Mouse (Mus musculus) liver, embryonic 15.5 days (tissue): ENCODE data around the gene Smim26. TPM values are rescaled to one million over a fixed set of nuclear protein-coding genes. Genes with fewer than 3 reads are reported as not detected.

ENCODE experiments used
- ATAC-seq: fragments of 200-750 bp; cut with Nextera tagmentation; 2 replicates; pipeline ENCODE4 v1.8.0; 2017; ENCODE audit warnings: moderate number of reproducible peaks, mild to moderate bottlenecking, moderate library complexity; ENCODE audit not compliant: insufficient read depth
- H3K27ac ChIP-seq: fragments of 300-500 bp; sonication (generic); replicated peaks from 2 replicates; pipeline ENCODE4 v1.5.1; 2015; ENCODE audit warnings: mild to moderate bottlenecking, inconsistent platforms
- H3K27me3 ChIP-seq: fragments of 300-500 bp; sonication (generic); 2 replicates; pipeline ENCODE4 v1.6.1; 2015; ENCODE audit warnings: mild to moderate bottlenecking, inconsistent platforms
- H3K36me3 ChIP-seq: fragments of 300-500 bp; sonication (generic); replicated peaks from 2 replicates; pipeline ENCODE4 v1.6.1; 2015; ENCODE audit warnings: moderate library complexity, mild to moderate bottlenecking, inconsistent platforms
- H3K4me1 ChIP-seq: fragments of 300-500 bp; sonication (generic); replicated peaks from 2 replicates; pipeline ENCODE4 v1.6.1; 2015; ENCODE audit warnings: inconsistent platforms
- H3K4me2 ChIP-seq: fragments of 300-500 bp; sonication (generic); 2 replicates; pipeline ENCODE4 v1.6.1; 2015; ENCODE audit warnings: moderate library complexity, mild to moderate bottlenecking, inconsistent platforms
- H3K4me3 ChIP-seq: fragments of 300-500 bp; sonication (generic); replicated peaks from 2 replicates; pipeline ENCODE4 v1.5.1; 2015; ENCODE audit warnings: mild to moderate bottlenecking, inconsistent platforms
- H3K9ac ChIP-seq: fragments of 300-500 bp; sonication (generic); 2 replicates; pipeline ENCODE4 v1.6.1; 2015; ENCODE audit warnings: moderate library complexity, mild to moderate bottlenecking, inconsistent platforms
- H3K9me3 ChIP-seq: fragments of 300-500 bp; sonication (generic); replicated peaks from 2 replicates; pipeline ENCODE4 v1.6.1; 2016; ENCODE audit warnings: inconsistent platforms
- WGBS: fragments of 180-500 bp; shearing (Covaris S2); methylation state at CpG from one replicate; pipeline ENCODE4 v1.1.7; 2015; ENCODE audit warnings: mixed read lengths; ENCODE audit not compliant: insufficient replicate concordance; 5-methylcytosine and 5-hydroxymethylcytosine counted together
- polyA plus RNA-seq: library from polyadenylated mRNA; unstranded; fragments of >200 nt; fragmentation: Nextera tagmentation; extraction: Ambion mirVana; gene quantifications from 2 replicates; pipeline ENCODE4 v1.2.1, GENCODE M21; 2015

Smim26 gene
- polyA plus RNA-seq, 1 experiment from 2014 or later: 16.5 TPM

DNA sequence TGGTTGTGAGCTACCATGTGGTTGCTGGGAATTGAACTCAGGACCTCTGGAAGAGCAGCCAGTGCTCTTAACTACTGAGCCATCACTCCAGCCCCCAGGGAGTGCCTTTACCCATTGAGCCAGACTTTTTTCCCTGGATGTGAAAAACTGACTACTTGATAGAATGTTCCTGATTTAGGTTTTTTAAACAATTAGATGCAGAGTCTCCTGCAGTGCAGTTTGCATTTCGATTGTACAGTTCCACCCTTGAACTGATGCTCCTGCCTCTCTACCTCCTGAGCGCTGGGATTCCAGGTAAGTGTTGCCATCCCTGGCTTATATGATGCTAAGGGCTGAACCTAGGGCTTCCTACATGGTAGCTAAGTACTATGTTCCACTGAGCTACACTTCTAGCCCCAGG lies 4.2 kb downstream of the Smim26 start:
- Histone ChIP-seq H3K4me3 (no peak overlapping the region), H3K4me1 (peaks cover 27% of the 10 kb centered on the region), H3K9me3 (no peaks in the 10 kb centered on the region), H3K4me2 (no peak overlapping the region), H3K36me3 (no peaks in the 10 kb centered on the region), H3K27ac (no peak overlapping the region), H3K9ac (no peak overlapping the region), H3K27me3 (no peaks in the 10 kb centered on the region)
- WGBS: 53% methylated on average over 2 of the region's 2 CpGs
- ATAC-seq: no peak

DNA sequence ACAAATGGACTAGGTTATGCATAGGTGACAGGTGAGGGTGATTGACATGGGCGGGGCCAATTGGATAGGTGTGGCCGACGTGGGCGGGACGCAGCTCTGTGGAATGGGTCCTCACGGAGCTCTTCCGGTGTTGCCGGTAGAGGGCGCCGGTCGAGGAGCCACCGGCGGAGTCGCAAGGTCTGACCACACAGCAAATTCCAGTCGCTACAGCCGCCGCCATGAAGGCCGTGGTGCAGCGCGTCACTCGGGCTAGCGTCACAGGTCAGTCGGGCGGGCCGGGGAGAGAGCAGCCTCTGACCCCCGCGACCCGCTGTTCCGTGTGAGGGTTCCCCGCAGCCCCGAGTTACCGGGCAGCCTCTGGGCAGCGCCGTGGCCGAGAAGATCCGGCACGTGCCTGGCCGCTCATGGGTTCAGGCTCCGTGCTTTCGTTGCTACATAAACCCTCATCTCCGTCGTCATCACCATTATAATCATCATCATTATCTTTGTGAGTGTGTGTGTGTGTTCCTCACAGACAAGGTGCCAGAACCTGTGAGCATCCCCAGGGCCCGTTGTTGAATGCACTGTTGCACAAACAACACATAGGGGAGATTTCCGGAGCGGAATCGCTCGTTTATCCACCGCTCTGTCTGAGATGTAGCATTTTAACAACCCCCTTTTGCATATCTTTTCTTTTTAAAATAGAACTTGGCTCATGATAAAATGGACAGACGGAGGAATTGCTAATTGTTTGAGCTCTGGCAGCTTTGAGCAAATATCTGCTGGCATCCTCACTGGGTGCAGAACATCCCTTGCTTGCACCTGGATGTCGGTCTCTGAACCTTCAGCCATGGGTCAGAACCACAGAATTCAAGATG lies 6.2 kb downstream of the Smim26 start, which contains the start of gene Dtd1:
Gene Dtd1 (plus strand): TSS at position 67 of the 857 bp plus-strand sequence.
- WGBS: under 1% methylated on average over 50 of the region's 50 CpGs
- H3K4me2 ChIP-seq: peak within 1 kb of the TSS; percentile 89
- peak; percentile 94 for ATAC-seq
- H3K4me1 ChIP-seq: peaks cover 12% of the 10 kb centered on the region
- H3K27ac ChIP-seq: peak within 1 kb of the TSS; percentile 49; the same call in 1 of the 2 replicates
- no peaks in the 10 kb centered on the region for H3K27me3 ChIP-seq
- H3K4me3 ChIP-seq: peak within 1 kb of the TSS; percentile 73
- no peaks in the 10 kb centered on the region for H3K9me3 ChIP-seq
- peak within 1 kb of the TSS; percentile 77 for H3K9ac ChIP-seq
- no peaks in the 10 kb centered on the region for H3K36me3 ChIP-seq

DNA sequence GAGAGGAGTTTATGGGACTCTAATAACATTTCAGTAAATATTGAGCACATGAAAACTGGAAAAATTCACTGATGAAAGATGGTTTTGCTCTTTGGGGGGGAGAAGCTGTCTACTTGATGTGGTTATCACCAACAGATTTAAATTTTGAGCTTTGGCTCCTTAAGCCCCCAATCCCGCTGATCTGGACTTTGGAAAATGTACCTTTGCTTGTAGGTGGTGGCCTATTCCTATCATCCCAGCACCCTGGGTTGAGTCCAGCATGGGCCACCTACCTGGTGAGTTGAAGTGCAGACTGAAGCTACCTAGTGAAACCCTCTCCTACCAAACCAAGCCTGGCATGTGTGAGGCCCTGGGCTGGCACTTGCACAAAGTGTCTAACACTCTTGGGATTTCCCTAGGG lies 7.7 kb downstream of the Smim26 start:
- ATAC-seq: no peak
- H3K36me3 ChIP-seq: no peaks in the 10 kb centered on the region
- WGBS: 78% methylated on average over 1 of the region's 1 CpGs
- no peak overlapping the region for H3K27ac ChIP-seq
- no peak overlapping the region for H3K4me2 ChIP-seq
- no peak overlapping the region for H3K9ac ChIP-seq
- H3K9me3 ChIP-seq: no peaks in the 10 kb centered on the region
- H3K27me3 ChIP-seq: no peaks in the 10 kb centered on the region
- peaks cover 11% of the 10 kb centered on the region for H3K4me1 ChIP-seq
- no peak overlapping the region for H3K4me3 ChIP-seq

DNA sequence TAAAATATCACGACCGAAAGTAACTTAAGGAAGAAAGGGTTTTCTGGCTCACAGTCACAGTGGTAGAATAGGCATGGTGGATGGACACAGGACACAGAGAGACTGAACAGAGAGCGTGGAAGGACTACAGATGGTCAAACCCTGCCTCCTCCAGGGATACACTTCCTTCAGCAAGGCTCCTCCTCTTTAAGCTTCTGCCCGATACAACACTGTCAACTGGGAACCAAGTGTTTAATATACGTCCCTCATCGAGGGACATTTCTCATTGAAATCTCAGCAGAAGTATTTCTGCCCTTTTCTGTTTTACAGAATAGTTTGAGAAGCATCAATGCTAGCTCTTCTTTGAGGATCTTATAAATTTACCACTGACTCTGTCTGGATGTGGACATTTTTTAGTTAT lies 20.1 kb downstream of the Smim26 start:
- no peaks in the 10 kb centered on the region for H3K27me3 ChIP-seq
- no peak for ATAC-seq
- H3K36me3 ChIP-seq: no peaks in the 10 kb centered on the region
- H3K27ac ChIP-seq: no peak overlapping the region
- H3K4me2 ChIP-seq: no peak overlapping the region
- H3K4me1 ChIP-seq: peaks cover 7% of the 10 kb centered on the region; the same call in 1 of the 2 replicates
- WGBS: 82% methylated on average over 6 of the region's 6 CpGs
- H3K9ac ChIP-seq: no peak overlapping the region
- no peak overlapping the region for H3K4me3 ChIP-seq
- no peaks in the 10 kb centered on the region for H3K9me3 ChIP-seq

DNA sequence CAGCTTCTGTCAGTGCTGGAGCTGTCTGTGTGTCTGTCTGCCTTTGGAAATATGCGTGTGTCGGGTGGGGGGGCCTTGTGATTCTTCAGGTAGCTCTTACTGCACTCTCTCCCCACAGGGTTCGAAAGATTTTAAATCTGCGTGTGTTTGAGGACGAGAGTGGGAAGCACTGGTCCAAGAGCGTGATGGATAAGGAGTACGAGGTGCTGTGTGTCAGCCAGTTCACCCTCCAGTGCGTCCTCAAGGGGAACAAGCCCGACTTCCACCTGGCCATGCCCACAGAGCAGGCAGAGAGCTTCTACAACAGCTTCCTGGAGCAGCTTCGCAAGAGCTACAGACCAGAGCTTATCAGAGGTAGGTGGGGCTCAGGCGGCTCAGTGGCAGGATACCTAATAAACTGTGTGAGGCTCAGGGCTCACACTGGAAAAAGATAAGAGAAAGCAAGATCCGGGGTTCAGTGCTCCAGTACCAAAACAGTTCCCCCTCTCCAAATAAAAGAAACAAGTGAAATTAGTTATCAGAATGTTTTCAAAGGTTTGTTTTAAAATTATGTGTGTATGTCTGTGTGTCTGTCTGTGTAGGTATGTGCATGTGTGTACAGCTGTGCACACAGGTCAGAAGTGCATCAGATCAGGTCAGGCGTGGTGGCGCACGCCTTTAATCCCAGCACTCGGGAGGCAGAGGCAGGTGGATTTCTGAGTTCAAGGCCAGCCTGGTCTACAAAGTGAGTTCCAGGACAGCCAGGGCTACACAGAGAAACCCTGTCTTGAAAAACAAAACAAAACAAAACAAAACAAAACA lies 23.4 kb downstream of the Smim26 start:
- Histone ChIP-seq H3K9ac (no peak overlapping the region), H3K4me3 (no peak overlapping the region), H3K27ac (no peak overlapping the region), H3K4me2 (no peak overlapping the region), H3K4me1 (peaks cover 7% of the 10 kb centered on the region; the same call in 1 of the 2 replicates), H3K9me3 (no peaks in the 10 kb centered on the region), H3K27me3 (no peaks in the 10 kb centered on the region), H3K36me3 (no peaks in the 10 kb centered on the region)
- 50% methylated on average over 16 of the region's 16 CpGs for WGBS
- peak; percentile 15; the same call in 1 of the 2 replicates for ATAC-seq

DNA sequence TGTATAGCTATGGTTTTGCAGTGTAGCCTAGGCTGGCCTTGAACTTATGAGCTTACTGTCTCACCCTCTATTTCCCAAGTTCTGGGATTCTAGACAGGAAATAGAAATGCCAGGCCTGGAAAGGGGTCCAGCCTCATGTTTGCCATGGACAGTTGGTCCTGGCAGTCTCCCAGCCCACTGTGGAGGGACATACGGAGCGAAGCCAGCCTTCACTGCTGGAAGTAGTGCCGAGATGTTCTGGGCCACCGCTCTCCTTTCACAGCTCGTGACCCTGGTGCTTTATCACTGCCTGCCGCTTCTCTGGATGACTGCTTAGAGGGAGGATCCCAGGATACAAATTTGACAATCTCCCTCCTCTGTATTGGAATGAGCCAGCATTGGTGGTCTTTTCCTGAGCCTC lies 27.6 kb downstream of the Smim26 start:
- ATAC-seq: no peak
- no peak overlapping the region for H3K9ac ChIP-seq
- no peaks in the 10 kb centered on the region for H3K9me3 ChIP-seq
- H3K27me3 ChIP-seq: no peaks in the 10 kb centered on the region
- H3K36me3 ChIP-seq: no peaks in the 10 kb centered on the region
- no peak overlapping the region for H3K4me3 ChIP-seq
- H3K4me1 ChIP-seq: peaks cover 7% of the 10 kb centered on the region; the same call in 1 of the 2 replicates
- WGBS: 83% methylated on average over 6 of the region's 6 CpGs
- H3K27ac ChIP-seq: no peak overlapping the region
- no peak overlapping the region for H3K4me2 ChIP-seq

DNA sequence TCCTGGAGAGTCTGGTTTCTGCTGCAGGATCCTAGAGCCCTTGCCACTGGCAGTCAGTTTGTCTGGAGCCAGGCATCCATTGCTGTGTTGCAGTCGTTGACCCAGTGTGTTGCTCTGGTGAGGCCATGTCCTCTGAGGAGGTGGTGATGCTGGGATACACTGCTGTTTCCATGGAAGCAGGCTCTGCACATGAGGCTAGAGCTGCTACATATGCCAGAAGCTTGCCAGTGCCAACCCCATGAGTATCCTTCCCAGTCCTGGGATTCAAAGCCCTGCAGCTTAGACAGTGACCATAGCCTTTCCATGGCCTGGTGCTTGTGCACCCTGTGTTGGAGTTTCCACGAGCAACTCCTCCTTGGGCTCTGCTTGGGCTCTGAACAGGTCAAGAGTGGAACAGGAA lies 39.7 kb downstream of the Smim26 start:
- WGBS: 44% methylated on average over 2 of the region's 2 CpGs
- no peak; the same call in 1 of the 2 replicates for ATAC-seq

DNA sequence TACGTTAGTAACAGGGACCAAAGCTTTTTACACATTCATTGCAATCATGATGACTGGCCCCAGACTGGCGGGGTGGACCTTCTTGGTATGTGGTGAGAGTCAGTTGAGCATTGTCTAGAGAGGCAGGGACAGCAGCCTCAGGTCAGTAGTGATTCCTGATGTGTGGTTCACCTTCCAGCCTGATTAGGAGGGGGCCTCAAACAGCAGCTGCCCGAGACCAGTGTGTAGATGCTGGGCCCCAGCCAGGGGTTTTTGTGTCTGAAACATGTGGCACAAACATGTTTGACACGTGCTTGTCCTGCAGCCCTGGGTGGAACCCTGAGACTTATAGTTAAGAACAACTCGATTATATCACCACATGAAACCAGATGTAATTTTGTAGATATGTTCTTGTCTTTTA lies 40.4 kb downstream of the Smim26 start:
- 49% methylated on average over 5 of the region's 5 CpGs for WGBS
- no peak for ATAC-seq
- H3K4me1 ChIP-seq: no peaks in the 10 kb centered on the region
- H3K27me3 ChIP-seq: no peaks in the 10 kb centered on the region
- H3K27ac ChIP-seq: no peak overlapping the region
- no peaks in the 10 kb centered on the region for H3K36me3 ChIP-seq
- no peak overlapping the region for H3K9ac ChIP-seq
- H3K4me3 ChIP-seq: no peak overlapping the region
- H3K4me2 ChIP-seq: no peak overlapping the region
- no peaks in the 10 kb centered on the region for H3K9me3 ChIP-seq

More for the DNA sequence above, 39.7 kb downstream of the Smim26 start:
- no peaks in the 10 kb centered on the region for H3K27me3 ChIP-seq
- no peak overlapping the region for H3K9ac ChIP-seq
- H3K9me3 ChIP-seq: no peaks in the 10 kb centered on the region
- H3K4me1 ChIP-seq: no peaks in the 10 kb centered on the region
- no peak overlapping the region for H3K4me2 ChIP-seq
- no peak overlapping the region for H3K27ac ChIP-seq
- H3K36me3 ChIP-seq: no peaks in the 10 kb centered on the region
- no peak overlapping the region for H3K4me3 ChIP-seq

DNA sequence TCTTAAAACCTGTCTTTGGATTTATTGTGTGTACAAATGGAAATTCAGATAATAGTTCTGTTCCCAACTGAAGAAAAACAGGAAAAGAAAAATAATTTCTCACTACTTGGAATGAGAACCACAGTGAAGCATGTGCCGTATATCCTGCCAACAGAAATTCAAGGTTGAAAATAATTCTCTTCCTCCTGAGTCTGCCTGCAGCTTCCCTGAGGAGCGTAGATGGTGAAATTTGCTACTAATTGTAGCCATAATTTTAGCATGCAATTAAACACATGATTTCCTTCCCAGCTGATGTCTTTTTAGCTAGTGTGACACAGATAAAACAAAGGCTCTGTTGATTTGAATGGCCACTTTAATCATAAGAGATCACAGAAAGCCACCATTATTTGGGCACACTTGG lies 40.9 kb downstream of the Smim26 start:
- H3K27ac ChIP-seq: no peak overlapping the region

DNA sequence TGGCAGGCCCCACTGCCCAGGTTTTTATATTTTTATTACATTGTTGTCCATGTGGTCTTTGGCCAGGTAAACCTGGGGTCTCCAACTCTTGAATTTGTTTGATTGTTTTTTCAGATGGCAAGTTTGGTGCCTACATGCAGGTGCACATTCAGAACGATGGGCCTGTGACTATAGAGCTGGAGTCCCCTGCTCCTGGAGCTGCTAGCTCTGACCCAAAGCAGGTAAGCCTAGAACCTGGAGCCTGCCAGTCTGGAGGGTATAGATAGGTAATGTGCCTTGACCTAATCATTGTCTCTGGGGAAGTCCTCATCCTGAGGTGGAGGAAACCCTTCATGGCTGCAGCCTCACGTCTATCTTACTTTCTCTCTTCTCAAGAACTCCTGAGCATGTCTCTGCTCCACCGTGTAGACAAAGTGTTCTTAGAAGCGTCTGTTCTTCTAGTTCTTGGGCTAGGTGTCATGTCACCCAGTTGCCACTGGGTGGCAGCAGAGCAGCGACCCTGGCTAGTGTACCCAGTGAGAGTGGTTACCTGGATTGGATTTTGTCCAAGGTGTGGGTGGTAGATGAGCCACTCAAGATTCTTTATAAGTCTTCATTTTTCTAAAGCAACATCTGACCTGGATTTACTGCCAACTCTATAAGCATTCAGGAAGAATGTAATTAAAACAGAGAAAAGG lies 41.9 kb downstream of the Smim26 start:
- no peaks in the 10 kb centered on the region for H3K4me1 ChIP-seq
- H3K36me3 ChIP-seq: no peaks in the 10 kb centered on the region
- ATAC-seq: no peak
- WGBS: 10% methylated on average over 5 of the region's 5 CpGs
- no peak overlapping the region for H3K4me2 ChIP-seq
- no peaks in the 10 kb centered on the region for H3K27me3 ChIP-seq
- H3K9me3 ChIP-seq: no peaks in the 10 kb centered on the region
- H3K27ac ChIP-seq: no peak overlapping the region
- no peak overlapping the region for H3K4me3 ChIP-seq
- no peak overlapping the region for H3K9ac ChIP-seq

More for the DNA sequence above, 40.9 kb downstream of the Smim26 start:
- Histone ChIP-seq H3K4me3 (no peak overlapping the region), H3K9ac (no peak overlapping the region), H3K27me3 (no peaks in the 10 kb centered on the region), H3K36me3 (no peaks in the 10 kb centered on the region), H3K4me1 (no peaks in the 10 kb centered on the region), H3K4me2 (no peak overlapping the region), H3K9me3 (no peaks in the 10 kb centered on the region)
- WGBS: 77% methylated on average over 2 of the region's 2 CpGs
- ATAC-seq: no peak

DNA sequence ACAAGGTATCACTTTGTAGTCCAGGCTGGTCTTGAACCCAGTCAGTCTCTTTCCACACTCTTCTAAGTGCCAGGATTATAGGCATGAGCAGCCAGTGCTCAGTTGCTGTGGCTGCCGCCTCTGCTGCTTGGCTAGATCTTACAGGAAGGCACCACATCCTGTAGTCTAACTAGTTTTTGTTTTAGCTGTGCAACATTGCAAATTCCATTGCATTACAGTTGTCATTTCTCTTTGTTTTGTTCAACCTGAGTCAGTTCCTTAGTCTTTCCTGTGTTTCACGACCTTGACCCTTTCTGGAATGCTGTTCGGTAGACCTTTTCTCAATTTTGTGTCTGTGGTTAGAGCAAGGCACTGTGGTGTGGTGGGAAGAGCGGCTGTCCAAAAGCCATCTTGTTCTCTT lies 43.4 kb downstream of the Smim26 start:
- Histone ChIP-seq H3K36me3 (no peaks in the 10 kb centered on the region), H3K4me2 (no peak overlapping the region), H3K4me1 (no peaks in the 10 kb centered on the region), H3K9me3 (no peaks in the 10 kb centered on the region), H3K4me3 (no peak overlapping the region), H3K27me3 (no peaks in the 10 kb centered on the region), H3K27ac (no peak overlapping the region), H3K9ac (no peak overlapping the region)
- no peak for ATAC-seq
- 60% methylated on average over 4 of the region's 4 CpGs for WGBS
